Mouse (Mus musculus): ENCODE results near the gene Fbxw17.
"Not testable (repeated sequence)": the region's sequence is repeated elsewhere in the genome, so short reads cannot be mapped to it uniquely, and the experiment has no call there.

DNA sequence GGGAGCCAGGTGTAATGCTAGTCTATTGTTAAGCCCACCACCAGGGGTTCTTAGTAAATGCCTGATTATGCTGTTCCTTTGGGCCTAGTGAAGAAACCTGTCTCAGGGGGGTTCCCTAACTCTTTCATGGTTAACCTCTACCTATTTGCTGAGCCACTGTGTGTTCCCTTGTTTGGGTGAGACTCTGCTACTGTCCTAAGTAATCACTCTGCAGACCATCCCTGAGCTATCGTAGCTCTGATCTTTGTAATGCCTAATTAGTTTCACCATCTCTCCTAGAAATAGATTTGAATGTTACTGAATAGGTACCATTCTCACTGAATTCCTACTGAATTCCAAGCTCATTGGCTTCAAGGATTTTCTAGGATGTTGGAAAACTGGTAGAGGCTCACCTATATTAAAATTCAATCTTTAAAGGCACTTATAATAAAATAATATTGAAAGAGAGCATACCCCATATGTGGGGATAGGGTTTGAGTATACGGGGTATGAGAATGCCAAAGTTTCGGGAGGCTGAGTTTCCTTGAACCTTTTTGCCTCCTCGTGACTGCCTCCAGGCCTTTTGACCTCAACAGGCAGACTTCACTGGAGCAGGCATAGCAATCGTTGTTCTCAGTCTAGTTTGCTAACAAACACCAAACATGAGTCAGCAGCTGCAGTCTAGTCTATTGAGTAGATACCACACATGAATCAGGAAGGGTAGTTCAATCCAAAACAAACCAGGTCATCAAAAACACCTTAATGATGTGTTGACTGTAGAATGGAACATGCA, 44.5 kb upstream of the Fbxw17 start:
- TF ChIP-seq GATA1 (IDR thresholded peaks at IDR 0.05; ENCODE audit: borderline replicate concordance, low read length); FLI1 (IDR thresholded peaks at IDR 0.05; ENCODE audit: low read length): not testable (repeated sequence)

Measured in megakaryocyte, embryonic 14.5 days (primary cell).